Mouse (Mus musculus) left cerebral cortex, adult 9 months (tissue): Measurements from ENCODE around the gene Vmn1r193.
"Not testable (repeated sequence)": the region's sequence is repeated elsewhere in the genome, so short reads cannot be mapped to it uniquely, and the experiment has no call there.

Experiments used
- DNase-seq, 2 experiments: peaks; one replicate each; pipeline ENCODE4 v3.0.0; 2022; ENCODE audit warnings: low spot score in 2 of 2

Gene Vmn1r193

DNA sequence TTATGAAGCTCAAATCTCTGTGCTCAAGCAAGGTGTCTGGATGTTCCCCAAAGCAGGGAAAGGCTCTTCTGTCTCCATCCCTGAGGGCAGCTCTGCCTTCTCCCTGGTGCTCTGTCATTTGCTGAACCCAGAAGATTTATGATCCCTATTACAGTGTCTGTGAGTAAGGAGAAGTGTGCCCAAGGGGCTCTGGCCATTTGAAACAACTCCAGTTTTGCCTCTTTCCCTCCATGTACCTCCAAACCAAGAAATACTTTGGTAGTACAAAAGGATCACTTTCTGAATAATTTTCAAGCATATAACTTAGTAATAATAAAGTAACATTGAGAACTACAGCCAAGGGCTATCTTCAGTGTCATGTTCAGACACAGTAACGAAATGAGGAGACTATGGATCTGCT, at the start of gene Vmn1r193:
Gene Vmn1r193, minus strand, starts transcription at position 101 of the 400 bp plus-strand sequence.
- DNase-seq = not testable (repeated sequence)

DNA sequence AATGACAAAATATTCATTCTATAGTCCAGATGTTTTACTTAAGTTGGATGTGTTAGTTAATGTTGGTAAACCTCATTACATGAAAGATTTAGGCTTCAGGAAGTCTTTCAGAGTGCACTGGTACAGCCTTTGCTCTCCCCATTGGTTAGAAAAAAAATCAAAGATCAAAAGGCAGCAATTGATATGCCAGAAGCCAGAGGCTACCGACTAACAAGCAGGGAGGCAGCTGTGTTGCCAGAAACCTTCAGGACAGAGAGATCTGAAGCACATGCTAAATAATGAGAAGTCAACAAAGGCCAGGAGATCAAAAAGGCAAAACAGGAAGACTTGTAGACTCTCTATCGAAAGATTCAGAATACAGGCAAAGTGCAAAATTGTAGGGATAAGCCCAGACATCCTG, 48.8 kb upstream of the Vmn1r193 start:
- no peak for DNase-seq

DNA sequence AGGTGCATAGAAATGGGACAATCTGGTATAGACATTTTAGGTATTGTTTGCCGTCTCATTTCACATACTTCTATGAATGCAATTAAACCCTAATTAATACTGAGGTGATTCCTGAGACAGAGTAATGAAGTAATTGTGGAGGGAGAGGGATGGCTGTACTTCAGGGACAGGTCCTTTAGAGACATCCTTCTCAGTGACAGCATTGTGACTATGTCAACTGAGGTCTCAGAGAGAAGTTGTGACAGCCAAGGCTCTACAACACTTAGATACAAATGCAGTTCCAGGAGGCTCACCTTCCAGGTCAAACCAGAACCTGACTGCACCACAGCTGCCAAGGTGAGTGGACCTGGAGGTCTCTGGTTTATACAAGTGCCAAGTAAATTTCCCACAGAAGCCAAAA, 47.3 kb upstream of the Vmn1r193 start, which contains the start of gene Vmn1r195:
Gene Vmn1r195, plus strand, starts transcription at position 301 of the 400 bp plus-strand sequence.
- DNase-seq = not testable (repeated sequence)

DNA sequence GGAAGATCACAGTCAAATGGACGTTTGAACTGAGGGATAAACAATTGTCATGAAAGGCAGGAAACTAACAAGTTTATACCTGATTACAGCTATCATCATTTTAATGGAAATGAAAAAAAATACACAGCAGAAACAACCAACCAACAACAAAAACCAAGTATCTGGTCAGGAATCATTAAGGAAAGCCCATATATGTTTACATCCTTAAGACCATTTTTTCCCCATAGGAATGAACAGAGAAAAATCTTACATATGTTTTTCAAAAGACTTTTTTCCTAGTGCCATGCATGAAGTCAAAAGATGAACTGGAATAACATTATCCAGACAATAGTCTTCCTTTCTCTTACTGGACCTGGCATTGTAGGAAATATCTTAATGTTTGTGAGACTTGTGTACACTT, 21.0 kb upstream of the Vmn1r193 start, which contains the start of gene Vmn1r194:
Gene Vmn1r194, plus strand, starts transcription at position 301 of the 400 bp plus-strand sequence.
- no peak for DNase-seq

DNA sequence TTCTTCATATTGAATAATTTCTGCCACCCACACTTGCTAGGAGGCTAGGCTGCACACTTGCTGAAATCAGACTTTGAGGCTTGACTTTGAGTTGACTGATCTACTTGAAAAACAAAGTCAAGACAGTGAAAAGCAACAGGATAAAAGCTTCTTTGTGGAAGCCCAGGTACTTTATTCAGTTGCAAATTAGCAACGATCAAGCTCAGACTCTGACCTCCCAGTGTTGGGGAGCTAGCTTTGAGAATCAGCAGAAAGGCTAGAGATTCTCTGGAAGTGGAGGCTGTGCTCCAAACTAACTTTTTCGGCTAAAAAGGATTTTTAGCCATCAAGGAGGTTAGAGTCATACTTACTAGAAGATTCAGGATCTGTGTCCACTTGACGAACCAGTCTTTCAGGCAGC, 30.2 kb downstream of the Vmn1r193 start:
- not testable (repeated sequence) for DNase-seq

DNA sequence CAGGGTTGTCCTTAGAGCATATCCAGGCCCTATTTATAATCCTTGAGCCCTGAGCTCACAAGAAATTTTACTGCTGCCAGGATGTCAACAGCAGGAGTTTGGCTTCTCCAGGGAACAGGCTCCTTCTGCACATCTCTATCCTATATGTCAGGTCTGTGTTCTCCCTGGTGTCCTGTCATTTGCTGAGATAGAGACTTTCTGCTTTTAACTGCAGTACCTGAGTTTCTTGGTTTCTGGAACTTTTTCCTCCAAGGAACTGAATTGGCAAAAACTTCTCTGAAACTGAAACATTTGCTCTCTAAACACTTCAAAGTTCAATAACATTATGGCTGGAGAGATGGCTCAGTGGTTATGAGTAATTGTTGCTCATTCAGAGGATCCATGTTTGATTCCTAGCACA, 31.9 kb downstream of the Vmn1r193 start, which contains the start of gene Vmn1r192:
Gene Vmn1r192, minus strand, starts transcription at position 101 of the 400 bp plus-strand sequence.
- DNase-seq = no peak

DNA sequence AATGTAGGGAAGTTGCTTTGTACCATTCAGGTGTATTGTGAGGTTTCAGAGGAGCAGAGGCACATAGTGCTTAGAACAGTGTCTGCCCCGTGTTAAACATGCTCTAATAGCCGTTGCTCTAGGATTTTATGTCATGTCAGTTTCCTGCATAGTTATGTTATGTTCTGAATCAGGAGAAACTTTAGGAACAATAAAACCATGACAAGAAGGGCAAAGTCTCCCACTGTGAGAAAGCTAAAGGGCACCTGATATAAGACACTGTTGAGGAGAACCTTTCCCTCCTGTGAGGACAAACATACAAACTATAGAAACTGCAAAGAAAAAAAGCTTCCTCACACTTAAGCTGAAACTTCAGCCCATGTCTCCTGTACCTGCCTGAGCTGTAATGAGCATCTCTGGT, 32.6 kb downstream of the Vmn1r193 start:
- no peak for DNase-seq

DNA sequence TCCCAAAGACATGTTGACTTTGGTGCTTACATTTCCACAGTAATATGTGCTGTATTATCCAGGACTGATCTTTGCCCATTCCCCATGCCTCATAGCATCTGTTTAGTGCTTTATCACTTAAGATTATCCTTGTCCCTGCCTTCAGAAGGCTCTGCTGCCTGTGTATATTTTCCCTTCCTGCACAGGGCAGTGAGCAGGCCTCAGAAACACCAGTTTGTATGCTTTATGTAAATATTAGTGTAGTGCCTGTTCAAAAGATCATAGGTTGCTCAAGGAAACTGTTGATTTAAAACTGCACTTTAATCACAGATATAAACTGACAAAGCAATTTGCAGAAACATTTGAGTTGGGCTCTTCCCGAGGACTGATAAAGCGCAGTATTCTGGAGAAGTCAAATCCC, 33.6 kb downstream of the Vmn1r193 start:
- no peak for DNase-seq

DNA sequence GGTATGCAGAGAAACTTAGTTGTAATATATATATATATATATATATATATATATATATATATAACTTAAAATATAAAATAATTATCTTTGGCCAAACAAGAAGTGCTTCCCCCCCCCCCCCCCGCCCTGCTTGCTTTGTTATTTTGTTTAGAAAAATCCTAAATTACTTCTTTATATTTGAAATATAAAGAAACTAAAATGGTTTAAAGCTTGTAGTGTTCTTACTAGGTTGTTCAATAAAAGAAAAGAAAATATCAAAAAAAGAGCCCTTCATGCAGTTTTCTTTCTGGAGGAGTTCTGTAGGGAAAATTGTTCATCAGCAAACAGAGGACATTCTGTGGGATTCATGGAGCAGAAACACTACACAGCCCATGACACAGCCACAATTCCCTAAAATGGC, 39.1 kb downstream of the Vmn1r193 start, which contains the start of gene Vmn1r191:
Gene Vmn1r191, minus strand, starts transcription at position 101 of the 400 bp plus-strand sequence.
- no peak for DNase-seq

DNA sequence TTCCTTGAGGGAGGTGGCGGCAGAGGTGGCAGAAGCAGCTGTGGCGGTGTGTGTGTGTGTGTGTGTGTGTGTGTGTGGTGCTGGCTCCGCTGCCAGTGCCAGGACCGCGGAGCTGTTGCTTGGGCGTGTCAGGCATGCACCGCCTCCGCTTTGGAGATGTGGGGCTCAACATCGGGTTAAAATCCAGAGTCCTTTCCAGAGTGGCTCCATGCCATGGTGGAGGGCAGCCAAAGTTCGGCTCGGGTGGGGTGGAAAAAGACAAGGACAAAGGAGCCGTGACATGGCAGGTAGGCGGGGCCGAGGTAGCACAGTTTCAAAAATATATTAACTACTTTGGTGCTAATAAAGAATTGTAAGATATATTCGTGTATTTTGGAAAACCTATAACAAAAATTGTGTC, 54.5 kb downstream of the Vmn1r193 start:
- DNase-seq = no peak
